Mouse (Mus musculus) heart, embryonic 12.5 days (tissue): ENCODE data around the gene Vstm2a. TPM values are rescaled to one million over a fixed set of nuclear protein-coding genes. Genes with fewer than 3 reads are reported as not detected.

ENCODE experiments used
- ATAC-seq: fragments of 200-750 bp; cut with Nextera tagmentation; 2 replicates; pipeline ENCODE4 v1.8.0; 2017; ENCODE audit warnings: moderate TSS enrichment, moderate library complexity; ENCODE audit not compliant: insufficient number of reproducible peaks, low FRiP score
- H3K27ac ChIP-seq: fragments of 300-500 bp; sonication (generic); 2 replicates; pipeline ENCODE4 v1.5.1; 2016; ENCODE audit warnings: mild to moderate bottlenecking, moderate library complexity; ENCODE audit not compliant: poor library complexity, severe bottlenecking
- H3K27me3 ChIP-seq: fragments of 300-500 bp; sonication (generic); replicated peaks from 2 replicates; pipeline ENCODE4 v1.6.1; 2016; ENCODE audit warnings: mild to moderate bottlenecking, moderate library complexity
- H3K36me3 ChIP-seq: fragments of 300-500 bp; sonication (generic); 2 replicates; pipeline ENCODE4 v1.6.1; 2016; ENCODE audit warnings: mild to moderate bottlenecking, moderate library complexity
- H3K4me1 ChIP-seq: fragments of 300-500 bp; sonication (generic); replicated peaks from 2 replicates; pipeline ENCODE4 v1.6.1; 2016; ENCODE audit warnings: mild to moderate bottlenecking
- H3K4me2 ChIP-seq: fragments of 300-500 bp; sonication (generic); 2 replicates; pipeline ENCODE4 v1.6.1; 2016; ENCODE audit warnings: mild to moderate bottlenecking, moderate library complexity
- H3K4me3 ChIP-seq: fragments of 300-500 bp; sonication (generic); 2 replicates; pipeline ENCODE4 v1.5.1; 2016; ENCODE audit warnings: mild to moderate bottlenecking
- H3K9ac ChIP-seq: fragments of 300-500 bp; sonication (generic); 2 replicates; pipeline ENCODE4 v1.6.1; 2016; ENCODE audit warnings: mild to moderate bottlenecking, moderate library complexity
- H3K9me3 ChIP-seq: fragments of 300-500 bp; sonication (generic); replicated peaks from 2 replicates; pipeline ENCODE4 v1.6.1; 2016; ENCODE audit warnings: mild to moderate bottlenecking, moderate library complexity
- WGBS: fragments of 180-500 bp; shearing (Covaris S2); methylation state at CpG from one replicate; pipeline ENCODE4 v1.1.7; 2016; 5-methylcytosine and 5-hydroxymethylcytosine counted together
- polyA plus RNA-seq: library from polyadenylated mRNA; unstranded; fragments of >200 nt; fragmentation: Nextera tagmentation; extraction: Ambion mirVana; gene quantifications from 2 replicates; pipeline ENCODE4 v1.2.1, GENCODE M21; 2016

The Vstm2a gene
- polyA plus RNA-seq = 0.08 TPM in 1 of 2 replicates, not detected in the other

- Histone ChIP-seq H3K9me3 (no peaks in the 10 kb centered on the region), H3K27ac (no peak within 1 kb of the TSS), H3K9ac (peak within 1 kb of the TSS; percentile 47), H3K4me3 (peak within 1 kb of the TSS; percentile 59), H3K27me3 (peaks cover 44% of the 10 kb centered on the region), H3K4me1 (peaks cover 10% of the 10 kb centered on the region), H3K36me3 (no peaks in the 10 kb centered on the region), H3K4me2 (peak within 1 kb of the TSS; percentile 96)
- peak; percentile 33; the same call in 1 of the 2 replicates for ATAC-seq
- under 1% methylated on average over 44 of the region's 44 CpGs for WGBS
These were observed at the start of gene Vstm2a for GRCm38 (mm10) chr11:16257473-16257921. Gene Vstm2a, plus strand, starts transcription at chr11:16257724.

- no peaks in the 10 kb centered on the region for H3K36me3 ChIP-seq
- 34% methylated on average over 7 of the region's 7 CpGs for whole genome bisulfite sequencing
- peaks cover 44% of the 10 kb centered on the region for H3K27me3 ChIP-seq
- H3K9ac ChIP-seq = 0 out of 2 replicates have a peak overlapping the region, but pooled peaks have one; percentile 47
- H3K4me1 ChIP-seq = peaks cover 10% of the 10 kb centered on the region
- no peaks in the 10 kb centered on the region for H3K9me3 ChIP-seq
- no peak for ATAC-seq
- H3K27ac ChIP-seq = no peak overlapping the region
- H3K4me2 ChIP-seq = peak overlapping the region; percentile 96
- peak overlapping the region; percentile 59 for H3K4me3 ChIP-seq
These were observed 513 bp upstream of the Vstm2a start for GRCm38 (mm10) chr11:16257011-16257410.

GRCm38 (mm10) chr11:16258300-16258699 is 776 bp downstream of the Vstm2a start:
- 30% methylated on average over 1 of the region's 1 CpGs for WGBS
- no peak overlapping the region for H3K9ac ChIP-seq
- H3K4me1 ChIP-seq = peaks cover 10% of the 10 kb centered on the region
- no peaks in the 10 kb centered on the region for H3K36me3 ChIP-seq
- H3K4me3 ChIP-seq = no peak overlapping the region
- no peak overlapping the region; the same call in 1 of the 2 replicates for H3K4me2 ChIP-seq
- no peak for ATAC-seq
- no peak overlapping the region for H3K27ac ChIP-seq
- H3K27me3 ChIP-seq = peaks cover 44% of the 10 kb centered on the region
- H3K9me3 ChIP-seq = no peaks in the 10 kb centered on the region

- peaks cover 44% of the 10 kb centered on the region for H3K27me3 ChIP-seq
- 19% methylated on average over 9 of the region's 9 CpGs for WGBS
These were observed 2.4 kb downstream of the Vstm2a start for GRCm38 (mm10) chr11:16259876-16260275.

GRCm38 (mm10) chr11:16260764-16261578 is 3.4 kb downstream of the Vstm2a start:
- peaks cover 10% of the 10 kb centered on the region for H3K4me1 ChIP-seq
- peak; percentile 73; the same call in 1 of the 2 replicates for ATAC-seq
- H3K9me3 ChIP-seq = no peaks in the 10 kb centered on the region
- H3K27me3 ChIP-seq = peaks cover 44% of the 10 kb centered on the region
- peak overlapping the region; percentile 79 for H3K4me2 ChIP-seq
- under 1% methylated on average over 40 of the region's 40 CpGs for WGBS
- no peak overlapping the region for H3K27ac ChIP-seq
- H3K4me3 ChIP-seq = peak overlapping the region; percentile 44
- H3K9ac ChIP-seq = peak overlapping the region; percentile 14; the same call in 1 of the 2 replicates
- no peaks in the 10 kb centered on the region for H3K36me3 ChIP-seq

More at GRCm38 (mm10) chr11:16259876-16260275, 2.4 kb downstream of the Vstm2a start:
- no peaks in the 10 kb centered on the region for H3K36me3 ChIP-seq
- no peak overlapping the region for H3K4me2 ChIP-seq
- no peak overlapping the region for H3K4me3 ChIP-seq
- no peak overlapping the region for H3K9ac ChIP-seq
- no peaks in the 10 kb centered on the region for H3K9me3 ChIP-seq
- H3K4me1 ChIP-seq = peaks cover 10% of the 10 kb centered on the region
- H3K27ac ChIP-seq = no peak overlapping the region
- no peak for ATAC-seq

GRCm38 (mm10) chr11:16268396-16268795 is 10.9 kb downstream of the Vstm2a start:
- whole genome bisulfite sequencing = 78% methylated on average over 1 of the region's 1 CpGs

GRCm38 (mm10) chr11:16290381-16290780 is 32.9 kb downstream of the Vstm2a start:
- H3K36me3 ChIP-seq = no peaks in the 10 kb centered on the region
- no peaks in the 10 kb centered on the region for H3K4me1 ChIP-seq
- no peak overlapping the region for H3K27ac ChIP-seq
- no peak overlapping the region for H3K4me3 ChIP-seq
- no peaks in the 10 kb centered on the region for H3K27me3 ChIP-seq
- H3K9me3 ChIP-seq = no peaks in the 10 kb centered on the region
- no peak overlapping the region for H3K9ac ChIP-seq
- no peak overlapping the region for H3K4me2 ChIP-seq
- ATAC-seq = no peak
- 50% methylated on average over 1 of the region's 1 CpGs for WGBS

More at GRCm38 (mm10) chr11:16268396-16268795, 10.9 kb downstream of the Vstm2a start:
- no peak overlapping the region for H3K27ac ChIP-seq
- H3K4me2 ChIP-seq = no peak overlapping the region
- H3K36me3 ChIP-seq = no peaks in the 10 kb centered on the region
- H3K9ac ChIP-seq = no peak overlapping the region
- H3K27me3 ChIP-seq = no peaks in the 10 kb centered on the region
- no peak overlapping the region for H3K4me3 ChIP-seq
- H3K9me3 ChIP-seq = no peaks in the 10 kb centered on the region
- H3K4me1 ChIP-seq = no peaks in the 10 kb centered on the region
- ATAC-seq = no peak

GRCm38 (mm10) chr11:16292960-16293359 is 35.4 kb downstream of the Vstm2a start:
- H3K4me1 ChIP-seq = no peaks in the 10 kb centered on the region
- H3K9me3 ChIP-seq = no peaks in the 10 kb centered on the region
- H3K4me3 ChIP-seq = no peak overlapping the region
- H3K27ac ChIP-seq = no peak overlapping the region
- 76% methylated on average over 4 of the region's 4 CpGs for WGBS
- H3K9ac ChIP-seq = no peak overlapping the region
- no peak for ATAC-seq
- H3K36me3 ChIP-seq = no peaks in the 10 kb centered on the region
- H3K4me2 ChIP-seq = no peak overlapping the region
- no peaks in the 10 kb centered on the region for H3K27me3 ChIP-seq

- Histone ChIP-seq H3K4me2 (no peak overlapping the region), H3K9me3 (no peaks in the 10 kb centered on the region), H3K27ac (no peak overlapping the region), H3K4me1 (no peaks in the 10 kb centered on the region), H3K9ac (no peak overlapping the region), H3K4me3 (no peak overlapping the region), H3K27me3 (no peaks in the 10 kb centered on the region), H3K36me3 (no peaks in the 10 kb centered on the region)
- no peak for ATAC-seq
- 65% methylated on average over 1 of the region's 1 CpGs for WGBS
These were observed 39.0 kb downstream of the Vstm2a start for GRCm38 (mm10) chr11:16296521-16296920.

GRCm38 (mm10) chr11:16299492-16299891 is 42.0 kb downstream of the Vstm2a start:
- WGBS = 69% methylated on average over 1 of the region's 1 CpGs
- ATAC-seq = no peak
- Histone ChIP-seq H3K4me1 (no peaks in the 10 kb centered on the region), H3K27me3 (no peaks in the 10 kb centered on the region), H3K9me3 (no peaks in the 10 kb centered on the region), H3K27ac (no peak overlapping the region), H3K9ac (no peak overlapping the region), H3K4me3 (no peak overlapping the region), H3K4me2 (no peak overlapping the region), H3K36me3 (no peaks in the 10 kb centered on the region)

GRCm38 (mm10) chr11:16299960-16300359 is 42.4 kb downstream of the Vstm2a start:
- no peaks in the 10 kb centered on the region for H3K4me1 ChIP-seq
- no peaks in the 10 kb centered on the region for H3K36me3 ChIP-seq
- no peak overlapping the region for H3K9ac ChIP-seq
- H3K27ac ChIP-seq = no peak overlapping the region
- no peaks in the 10 kb centered on the region for H3K9me3 ChIP-seq
- WGBS = 41% methylated on average over 1 of the region's 1 CpGs
- no peaks in the 10 kb centered on the region for H3K27me3 ChIP-seq
- H3K4me2 ChIP-seq = no peak overlapping the region
- ATAC-seq = no peak
- H3K4me3 ChIP-seq = no peak overlapping the region
